Mouse (Mus musculus) splenic B cell, adult 2 months (primary cell): Measurements from ENCODE around the gene Zfp429.

Experiments
- DNase-seq: peaks from one replicate; pipeline ENCODE4 v3.0.0-alpha.2; 2011; ENCODE audit warnings: low read depth, low spot score
- H3K27me3 ChIP-seq: 2 replicates; pipeline ENCODE4 v1.6.1; 2012; ENCODE audit warnings: mild to moderate bottlenecking, low read length, moderate library complexity, mixed read lengths; ENCODE audit not compliant: control insufficient read depth, poor library complexity, insufficient read depth, severe bottlenecking
- H3K36me3 ChIP-seq: 2 replicates; pipeline ENCODE4 v1.6.1; 2012; ENCODE audit warnings: mild to moderate bottlenecking, low read length, moderate library complexity, mixed read lengths; ENCODE audit not compliant: control insufficient read depth, poor library complexity, insufficient read depth, severe bottlenecking

Gene Zfp429

GRCm38 (mm10) chr13:67343422-67343821 is 56.2 kb downstream of the Zfp429 start:
- H3K27me3 ChIP-seq = no peaks in the 10 kb centered on the region
- peaks cover 11% of the 10 kb centered on the region for H3K36me3 ChIP-seq
- no peak for DNase-seq
